Mouse (Mus musculus) cortical plate, adult 2 months (tissue): Measurements from ENCODE around the gene Podxl2. TPM values are rescaled to one million over a fixed set of nuclear protein-coding genes. Genes with fewer than 3 reads are reported as not detected.
A peak's percentile ranks its signal among the peaks of the same experiment; 100 is the strongest.

Source experiments
- H3K27ac ChIP-seq: fragments of 200-500 bp; 2 replicates; pipeline ENCODE4 v1.5.1; 2012; ENCODE audit warnings: low read length, control low read depth, inconsistent platforms; ENCODE audit not compliant: insufficient read depth
- H3K4me1 ChIP-seq: fragments of 200-500 bp; 2 replicates; pipeline ENCODE4 v1.6.1; 2011; ENCODE audit warnings: low read length; ENCODE audit not compliant: control insufficient read depth, insufficient read depth
- H3K4me3 ChIP-seq: fragments of 200-500 bp; 2 replicates; pipeline ENCODE4 v1.5.1; 2011; ENCODE audit warnings: mild to moderate bottlenecking, low read length, control low read depth; ENCODE audit not compliant: insufficient read depth
- CTCF ChIP-seq: fragments of 200-500 bp; IDR thresholded peaks from 2 replicates; pipeline ENCODE4 v1.5.1; 2011; ENCODE audit warnings: mild to moderate bottlenecking, control low read depth, low read length; ENCODE audit not compliant: insufficient read depth; ENCODE audit errors: extremely low read depth
- POLR2A ChIP-seq: fragments of 200-500 bp; IDR thresholded peaks from 2 replicates; pipeline ENCODE4 v1.6.1; 2011; ENCODE audit warnings: mild to moderate bottlenecking, low read length, control low read depth; ENCODE audit not compliant: insufficient read depth; ENCODE audit errors: extremely low read depth
- polyA plus RNA-seq: library from polyadenylated mRNA; depleted of rRNA; stranded (reverse); fragments of >200 nt; gene quantifications from 2 replicates; pipeline ENCODE4 v1.2.3, GENCODE M21; 2012

The Podxl2 gene
- polyA plus RNA-seq, 1 experiment = 381 TPM

DNA sequence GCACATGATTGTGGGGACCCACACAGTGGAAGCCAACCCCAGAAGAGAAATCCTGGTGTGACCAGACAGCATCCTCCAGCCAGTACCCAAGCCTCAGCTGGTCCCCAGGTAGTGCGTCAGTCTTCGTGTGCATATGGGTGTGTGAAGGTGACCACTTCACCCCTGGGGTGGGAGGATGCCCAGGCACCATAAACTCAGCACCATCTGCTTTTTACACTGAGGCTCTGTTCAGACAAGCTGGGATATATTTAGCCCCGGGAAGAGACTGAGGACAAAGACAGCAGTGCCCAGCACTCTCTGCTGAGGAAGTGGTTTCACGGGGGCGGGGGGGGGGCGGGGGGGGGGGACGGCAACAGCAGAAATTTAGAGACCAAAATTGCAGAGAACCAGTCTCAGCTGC is 63.4 kb downstream of the Podxl2 start:
- peak overlapping the region; percentile 47; the same call in 1 of the 2 replicates for H3K27ac ChIP-seq
- no peak overlapping the region for H3K4me3 ChIP-seq
- peaks cover 13% of the 10 kb centered on the region for H3K4me1 ChIP-seq
- TF ChIP-seq CTCF = no peak
- no peak for TF ChIP-seq POLR2A

DNA sequence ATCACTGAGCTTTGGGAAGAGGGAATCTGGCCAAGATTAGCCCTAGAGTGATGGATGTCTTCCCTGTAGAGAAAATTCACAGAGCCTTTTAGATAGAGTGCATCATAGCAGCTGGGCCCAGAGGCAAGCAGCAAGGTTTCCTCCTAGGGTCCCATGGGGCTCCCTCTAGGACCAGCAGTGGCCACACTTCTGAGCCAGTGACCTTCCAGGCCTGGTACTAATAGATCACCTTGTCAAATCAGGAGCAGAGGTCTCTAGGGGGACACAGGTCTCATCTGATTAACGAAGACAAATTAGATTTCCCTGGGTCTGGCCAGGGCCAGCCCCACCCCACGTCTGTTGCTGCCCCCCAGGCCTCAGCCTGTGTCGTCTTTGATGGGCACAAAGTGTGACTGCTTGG is 64.6 kb downstream of the Podxl2 start:
- no peak overlapping the region for H3K4me3 ChIP-seq
- H3K27ac ChIP-seq = 0 out of 2 replicates have a peak overlapping the region, but pooled peaks have one; percentile 4
- TF ChIP-seq CTCF = no peak
- TF ChIP-seq POLR2A = no peak

DNA sequence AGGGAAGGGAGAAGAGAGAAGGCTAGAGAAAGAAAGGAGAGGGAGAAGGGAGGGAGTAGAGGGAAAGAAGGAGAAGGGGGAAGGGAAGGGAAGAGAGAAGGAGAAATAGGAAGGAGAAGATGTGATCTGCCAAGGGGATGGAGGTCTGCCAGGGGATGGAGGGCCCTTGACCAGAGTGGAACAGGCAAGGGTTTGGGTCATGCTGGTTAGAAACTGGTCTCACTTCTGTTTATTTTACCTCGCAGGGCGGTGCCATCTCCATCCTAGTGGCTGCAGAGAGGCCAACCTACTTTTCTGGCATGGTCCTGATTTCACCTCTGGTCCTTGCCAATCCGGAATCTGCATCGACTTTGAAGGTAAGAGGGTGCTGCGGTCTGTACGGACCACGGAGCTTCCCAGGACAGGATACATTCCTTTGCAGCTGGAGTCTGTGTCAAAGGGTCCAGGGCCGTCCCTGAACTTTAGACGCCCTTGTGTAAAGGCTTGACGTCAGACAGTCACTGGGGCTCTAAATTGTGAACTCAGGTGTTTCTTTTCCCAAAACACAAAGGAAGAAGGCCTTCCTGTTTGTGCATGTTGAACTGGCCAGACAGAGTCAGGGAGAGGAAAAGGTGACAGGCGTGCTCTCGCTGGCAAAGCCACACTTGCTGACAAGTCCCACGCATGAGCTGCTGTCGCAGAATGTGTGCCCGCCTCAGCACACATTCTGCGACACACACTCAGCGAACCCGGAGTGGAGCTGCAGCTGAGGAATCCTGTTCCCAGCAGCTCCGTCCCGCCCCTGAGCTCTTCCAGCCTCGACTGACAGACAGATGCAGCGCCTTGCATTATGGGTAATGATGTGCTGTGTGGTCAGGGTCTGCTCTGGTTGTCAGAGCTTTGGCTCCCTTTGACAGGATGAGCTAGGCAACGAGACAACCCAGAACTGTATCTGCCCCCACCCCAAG is 65.5 kb downstream of the Podxl2 start:
- Histone ChIP-seq H3K27ac (0 out of 2 replicates have a peak overlapping the region, but pooled peaks have one; percentile 4), H3K4me3 (no peak overlapping the region), H3K4me1 (peaks cover 6% of the 10 kb centered on the region)
- TF ChIP-seq POLR2A (no peak), CTCF (no peak)

More for the DNA sequence above, 64.6 kb downstream of the Podxl2 start:
- peaks cover 9% of the 10 kb centered on the region for H3K4me1 ChIP-seq

DNA sequence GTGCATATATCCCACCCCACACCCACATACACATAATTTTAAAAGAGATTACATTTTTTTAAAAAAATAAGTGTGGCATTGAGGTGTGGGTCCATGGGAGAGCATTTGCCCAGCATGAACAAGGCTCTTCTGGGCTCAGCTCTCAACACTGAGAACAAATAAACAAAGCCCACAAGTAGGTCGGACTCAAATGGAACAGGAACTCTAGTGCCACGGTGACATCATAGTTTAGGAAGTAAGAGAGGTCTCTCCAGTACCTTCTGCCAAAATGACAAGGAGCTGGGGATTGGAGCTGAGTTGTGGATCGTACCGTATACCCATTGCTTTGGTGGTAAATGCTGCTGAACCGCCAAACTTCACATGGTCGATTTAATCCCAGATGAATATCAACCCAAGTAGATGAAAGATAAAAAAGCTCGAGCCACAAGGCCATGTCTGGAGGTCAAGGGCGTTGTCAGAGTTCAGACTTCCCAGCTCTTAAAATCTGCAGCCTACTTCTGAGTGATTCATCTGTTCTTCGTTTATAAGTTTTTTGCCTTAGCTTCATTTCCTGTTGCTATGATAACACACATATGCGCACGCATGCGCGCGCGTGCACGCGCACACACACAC is 69.8 kb downstream of the Podxl2 start:
- no peak overlapping the region for H3K27ac ChIP-seq
- H3K4me3 ChIP-seq = no peak overlapping the region
- H3K4me1 ChIP-seq = no peaks in the 10 kb centered on the region; the same call in 1 of the 2 replicates
- TF ChIP-seq POLR2A = no peak
- no peak for TF ChIP-seq CTCF

DNA sequence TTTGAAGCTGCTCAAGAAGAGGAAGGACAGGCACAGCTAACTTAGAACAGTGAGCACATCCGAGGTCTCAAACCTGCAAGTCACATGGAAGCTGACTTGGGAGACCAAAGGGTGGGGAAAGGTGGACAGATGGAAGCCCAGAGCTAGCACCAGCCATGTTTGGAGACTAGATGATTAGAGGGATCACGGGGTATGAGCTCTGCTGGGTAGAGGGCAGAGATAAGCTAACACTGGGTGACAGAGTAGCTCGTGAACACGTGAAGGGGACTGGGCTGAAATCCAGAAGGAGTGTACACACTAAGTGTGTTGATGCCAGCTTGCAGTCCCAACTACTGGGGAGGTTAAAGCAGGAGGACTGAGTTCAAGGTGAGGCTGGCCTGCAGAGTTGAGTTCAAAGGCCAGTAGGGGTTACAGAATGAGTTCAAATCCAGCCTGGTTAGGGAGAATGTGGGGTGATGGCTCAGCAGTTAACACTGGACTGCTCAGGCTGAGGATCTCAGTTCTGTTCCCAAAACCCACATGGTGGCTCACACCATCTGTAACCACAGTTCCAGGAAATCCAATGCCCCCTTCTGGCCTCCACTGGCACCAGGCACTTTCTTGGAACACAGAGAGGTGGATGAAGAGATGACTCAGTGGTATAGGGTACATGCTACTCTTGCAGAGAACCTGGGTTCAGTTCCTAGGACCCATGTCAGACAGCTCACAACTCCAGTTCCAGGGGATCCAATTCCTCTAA is 70.7 kb downstream of the Podxl2 start:
- Histone ChIP-seq H3K27ac (no peak overlapping the region), H3K4me3 (no peak overlapping the region), H3K4me1 (no peaks in the 10 kb centered on the region; the same call in 1 of the 2 replicates)
- TF ChIP-seq POLR2A (no peak), CTCF (no peak)

DNA sequence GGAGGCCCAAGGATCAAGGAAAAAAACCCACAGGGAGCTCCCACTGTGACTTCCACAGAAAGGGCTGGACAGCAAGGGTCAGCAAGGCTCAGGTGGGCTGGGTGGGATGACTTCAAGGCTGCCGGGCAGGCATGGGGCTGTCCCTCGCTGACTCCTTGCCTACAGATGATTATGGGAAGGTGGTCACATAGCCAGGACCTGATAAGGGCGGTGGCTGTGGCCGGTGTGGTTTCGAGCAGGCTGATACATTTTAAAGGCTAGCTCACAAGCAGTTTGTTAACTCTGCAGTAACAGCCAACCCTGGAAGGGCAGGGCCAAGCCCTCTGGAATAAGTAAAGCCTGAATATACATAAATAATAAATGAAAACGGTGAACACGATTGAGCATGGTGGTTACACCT is 71.8 kb downstream of the Podxl2 start:
- TF ChIP-seq CTCF (no peak), POLR2A (no peak)
- Histone ChIP-seq H3K27ac (no peak overlapping the region), H3K4me3 (no peak overlapping the region), H3K4me1 (no peaks in the 10 kb centered on the region; the same call in 1 of the 2 replicates)

DNA sequence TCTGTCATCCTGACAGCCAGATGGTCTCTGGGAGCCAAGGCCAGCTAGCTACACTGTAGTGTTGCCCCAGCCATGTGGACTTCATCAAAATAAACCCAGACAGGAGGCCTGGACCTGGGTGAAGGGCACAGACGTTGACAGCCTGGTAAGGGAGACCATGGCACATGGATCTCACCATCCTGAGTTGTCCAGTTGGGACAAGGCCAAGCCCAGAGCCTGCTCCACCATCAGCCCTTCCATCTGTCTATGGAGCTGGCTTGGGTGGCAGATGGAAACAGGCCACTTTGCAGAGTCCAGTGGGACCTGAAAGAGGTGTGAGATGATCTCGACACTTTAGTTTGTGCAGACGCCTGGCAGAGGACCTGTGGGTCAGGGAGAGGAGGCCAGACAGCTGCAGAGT is 74.1 kb downstream of the Podxl2 start:
- no peak overlapping the region for H3K27ac ChIP-seq

DNA sequence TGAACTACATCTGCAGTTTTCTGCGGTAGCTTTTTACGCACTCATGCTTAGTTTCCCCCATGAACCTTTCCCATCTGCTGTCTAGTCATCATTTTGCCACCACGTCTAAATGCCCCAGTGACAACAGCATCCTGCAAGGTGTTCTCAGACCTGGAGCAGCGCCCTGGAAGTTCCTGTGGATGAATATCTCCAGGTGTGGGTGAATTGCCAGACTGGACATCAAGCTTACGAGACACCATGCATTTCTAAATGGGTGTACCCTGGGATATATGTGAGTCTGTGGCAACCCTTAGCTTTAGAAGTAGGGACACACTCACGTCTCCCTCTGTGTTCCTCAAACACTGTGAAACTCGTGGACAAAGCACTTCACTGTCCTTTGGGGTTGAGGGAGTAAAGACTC is 74.7 kb downstream of the Podxl2 start:
- H3K4me1 ChIP-seq = no peaks in the 10 kb centered on the region; the same call in 1 of the 2 replicates
- no peak overlapping the region for H3K4me3 ChIP-seq
- TF ChIP-seq CTCF (no peak), POLR2A (no peak)
- no peak overlapping the region for H3K27ac ChIP-seq

More for the DNA sequence above, 74.1 kb downstream of the Podxl2 start:
- H3K4me3 ChIP-seq = no peak overlapping the region
- TF ChIP-seq POLR2A = no peak
- TF ChIP-seq CTCF = no peak
- no peaks in the 10 kb centered on the region; the same call in 1 of the 2 replicates for H3K4me1 ChIP-seq

DNA sequence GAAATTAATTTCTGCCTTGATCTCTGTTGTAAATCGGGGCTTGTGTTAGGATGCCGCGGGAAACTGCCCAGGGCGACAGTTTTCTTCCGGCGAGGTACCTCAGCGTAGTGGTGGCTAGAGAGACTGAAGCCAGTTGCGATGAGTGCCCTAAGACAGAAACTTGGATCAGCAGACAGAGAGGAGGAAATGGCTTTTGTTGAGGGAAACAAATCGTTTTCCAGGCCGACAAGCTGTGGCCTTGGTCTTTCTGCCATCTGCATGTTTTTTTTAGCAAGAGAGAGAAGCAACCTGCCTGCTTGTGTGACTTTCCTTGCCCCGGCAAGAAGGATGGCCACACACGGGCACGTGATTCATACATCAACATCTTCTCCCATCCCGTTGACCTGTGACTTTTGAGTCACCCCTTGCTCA is 80.3 kb downstream of the Podxl2 start:
- no peak overlapping the region for H3K4me3 ChIP-seq
- H3K27ac ChIP-seq = no peak overlapping the region

More for the DNA sequence above, 80.3 kb downstream of the Podxl2 start:
- H3K4me1 ChIP-seq = peaks cover 9% of the 10 kb centered on the region
- TF ChIP-seq POLR2A = no peak
